Mouse (Mus musculus): Measurements from ENCODE around the gene Cdh4.

GRCm38 (mm10) chr2:179698196-179698985 is 256.2 kb downstream of the Cdh4 start:
- TF ChIP-seq CTCF (IDR thresholded peaks at IDR 0.05; ENCODE audit: control insufficient read depth, insufficient read depth, insufficient replicate concordance, low read depth, low read length), result no peak
- no peak for TF ChIP-seq POLR2A (IDR thresholded peaks at IDR 0.05; ENCODE audit: control insufficient read depth, low read depth, low read length)

All from testis, adult 2 months (tissue).